Mouse (Mus musculus) heart, adult 2 months (tissue): ENCODE data around the gene Mrpl46. TPM values are rescaled to one million over a fixed set of nuclear protein-coding genes. Genes with fewer than 3 reads are reported as not detected.
A peak's percentile ranks its signal among the peaks of the same experiment; 100 is the strongest.

Source experiments
- DNase-seq, 2 experiments: peaks; one replicate each; pipeline ENCODE4 v3.0.0; 2021
- H3K27ac ChIP-seq: fragments of 200-600 bp; 2 replicates; pipeline ENCODE4 v1.8.1; 2022
- H3K27me3 ChIP-seq: fragments of 200-500 bp; 2 replicates; pipeline ENCODE4 v1.6.1; 2012; ENCODE audit warnings: mild to moderate bottlenecking, low read length, inconsistent platforms, mixed read lengths; ENCODE audit not compliant: control insufficient read depth, insufficient read depth
- H3K36me3 ChIP-seq: fragments of 200-500 bp; 2 replicates; pipeline ENCODE4 v1.6.1; 2012; ENCODE audit warnings: low read length, inconsistent platforms; ENCODE audit not compliant: control insufficient read depth, insufficient read depth
- H3K4me1 ChIP-seq: fragments of 200-500 bp; 2 replicates; pipeline ENCODE4 v1.6.1; 2011; ENCODE audit warnings: low read length; ENCODE audit not compliant: control insufficient read depth, insufficient read depth
- H3K4me3 ChIP-seq: fragments of 200-600 bp; 2 replicates; pipeline ENCODE4 v1.8.1; 2022
- H3K79me2 ChIP-seq: fragments of 200-500 bp; replicated peaks from 2 replicates; pipeline ENCODE4 v1.6.1; 2012; ENCODE audit warnings: mild to moderate bottlenecking, inconsistent platforms, low read length, moderate library complexity, mixed read lengths; ENCODE audit not compliant: control insufficient read depth, insufficient read depth
- H3K9ac ChIP-seq: fragments of 200-500 bp; 2 replicates; pipeline ENCODE4 v1.6.1; 2012; ENCODE audit warnings: low read depth, mild to moderate bottlenecking, control low read depth, inconsistent platforms, low read length, mixed read lengths
- CTCF ChIP-seq: fragments of 200-600 bp; IDR thresholded peaks from 2 replicates; pipeline ENCODE4 v1.8.1; 2022; ENCODE audit warnings: antibody characterized with exemption, mild to moderate bottlenecking, moderate library complexity
- EP300 ChIP-seq: fragments of 200-500 bp; IDR thresholded peaks from 2 replicates; pipeline ENCODE4 v1.6.1; 2011; ENCODE audit warnings: low read depth, low read length, control low read depth; ENCODE audit not compliant: insufficient read depth
- POLR2A ChIP-seq: fragments of 200-500 bp; IDR thresholded peaks from 2 replicates; pipeline ENCODE4 v1.6.1; 2011; ENCODE audit warnings: mild to moderate bottlenecking, low read depth, low read length, control low read depth; ENCODE audit not compliant: insufficient read depth
- WGBS: fragments of 180-500 bp; shearing (Covaris S2); methylation state at CpG from one replicate; pipeline ENCODE4 v1.1.7; 2018; 5-methylcytosine and 5-hydroxymethylcytosine counted together
- intact Hi-C: fragments of 180-260 bp; cut with DNase I; formaldehyde crosslinking; loops from one replicate; pipeline ENCODE4 v1.15.1; 2025
- polyA plus RNA-seq: library from polyadenylated mRNA; depleted of rRNA; stranded (reverse); fragments of >200 nt; gene quantifications from 2 replicates; pipeline ENCODE4 v1.2.3, GENCODE M21; 2012
- total RNA-seq, 2 experiments: library from RNA; stranded (reverse); gene quantifications; 2 replicates each; pipeline ENCODE4 v1.2.3; 2021

The Mrpl46 gene
- total and polyA plus RNA-seq, 3 experiments: 27.4 to 52.0 (median 48.6) TPM

GRCm38 (mm10) chr7:78794571-78795092, 11.3 kb upstream of the Mrpl46 start:
- WGBS: 19% methylated on average over 6 of the region's 6 CpGs
- Histone ChIP-seq H3K36me3 (no peaks in the 10 kb centered on the region), H3K4me3 (no peak overlapping the region), H3K27ac (peak overlapping the region; percentile 67), H3K4me1 (peaks cover 7% of the 10 kb centered on the region), H3K27me3 (no peaks in the 10 kb centered on the region), H3K79me2 (no peaks in the 10 kb centered on the region), H3K9ac (no peak overlapping the region; the same call in 1 of the 2 replicates)
- TF ChIP-seq EP300 (0 out of 2 replicates have a peak, but pooled peaks have one; percentile 35), CTCF (no peak)
- intact Hi-C loops: loop anchor here (5.0 kb wide), 1 partner anchor 288 kb away; no protein-coding TSS in a partner anchor
- DNase-seq: peak in 1 of 2 experiments; percentile 31

- no peaks in the 10 kb centered on the region for H3K27me3 ChIP-seq
- intact Hi-C loops: loop anchor here (5.0 kb wide), 1 partner anchor 288 kb away; no protein-coding TSS in a partner anchor
- WGBS: 63% methylated on average over 13 of the region's 13 CpGs
- peak overlapping the region; percentile 67 for H3K27ac ChIP-seq
- H3K9ac ChIP-seq: no peak overlapping the region
- peaks cover 7% of the 10 kb centered on the region for H3K4me1 ChIP-seq
- no peaks in the 10 kb centered on the region for H3K36me3 ChIP-seq
- H3K4me3 ChIP-seq: no peak overlapping the region
- DNase-seq: no peak
- TF ChIP-seq POLR2A (no peak), EP300 (no peak), CTCF (no peak)
- H3K79me2 ChIP-seq: no peaks in the 10 kb centered on the region
Measured at GRCm38 (mm10) chr7:78793895-78794570, 10.7 kb upstream of the Mrpl46 start.

GRCm38 (mm10) chr7:78791359-78792222, 8.3 kb upstream of the Mrpl46 start:
- 0 out of 2 replicates have a peak, but pooled peaks have one; percentile 53 for TF ChIP-seq EP300
- TF ChIP-seq CTCF: peak; percentile 88
- no peak for TF ChIP-seq POLR2A
- Histone ChIP-seq H3K27me3 (no peaks in the 10 kb centered on the region), H3K79me2 (no peaks in the 10 kb centered on the region), H3K27ac (no peak overlapping the region), H3K4me3 (no peak overlapping the region), H3K9ac (no peak overlapping the region), H3K36me3 (no peaks in the 10 kb centered on the region), H3K4me1 (peaks cover 7% of the 10 kb centered on the region)
- DNase-seq: peak; percentile 41 to 44
- intact Hi-C loops: loop anchor here (1.0 to 5.0 kb wide), 3 partner anchors 56 to 291 kb away; partner anchors contain the start of gene Det1
- 68% methylated on average over 15 of the region's 15 CpGs for WGBS

DNA sequence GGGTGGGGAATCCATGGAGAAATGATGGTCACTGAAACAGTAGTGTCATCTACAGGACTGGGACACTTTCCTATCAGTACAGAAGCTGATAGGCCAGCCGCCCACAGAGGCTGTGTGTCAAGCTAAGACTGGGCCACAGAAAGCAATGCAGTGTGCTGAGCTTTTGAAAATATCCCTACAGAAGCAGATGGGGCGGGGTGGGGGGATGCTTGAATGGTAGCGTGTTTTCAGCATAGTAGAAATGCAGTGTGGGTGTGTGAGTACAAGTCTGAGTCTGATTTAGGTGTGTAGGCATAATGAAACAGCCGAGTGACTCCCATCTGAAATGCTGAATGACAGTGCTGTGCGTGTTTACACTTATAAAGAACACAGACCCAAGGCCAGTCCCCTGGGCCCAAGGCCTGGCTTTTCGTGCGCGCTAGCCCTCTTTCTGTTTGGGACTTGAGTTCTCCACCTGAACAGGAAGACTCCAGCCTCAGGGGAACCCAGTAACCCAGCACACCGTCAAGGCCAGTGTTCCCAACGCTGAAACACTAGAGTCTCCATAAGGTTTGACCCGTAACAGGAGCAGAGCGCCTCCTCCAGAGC, 4.6 kb upstream of the Mrpl46 start:
- intact Hi-C loops: no loop called here
- Histone ChIP-seq H3K4me3 (no peak overlapping the region), H3K27ac (no peak overlapping the region), H3K9ac (no peak overlapping the region), H3K27me3 (no peaks in the 10 kb centered on the region), H3K36me3 (no peaks in the 10 kb centered on the region), H3K79me2 (no peaks in the 10 kb centered on the region; the same call in 1 of the 2 replicates), H3K4me1 (no peaks in the 10 kb centered on the region)
- WGBS: 81% methylated on average over 12 of the region's 12 CpGs
- no peak for TF ChIP-seq CTCF
- no peak for TF ChIP-seq EP300
- no peak for TF ChIP-seq POLR2A
- DNase-seq: no peak

GRCm38 (mm10) chr7:78785906-78786305, 2.6 kb upstream of the Mrpl46 start:
- no peaks in the 10 kb centered on the region for H3K4me1 ChIP-seq
- intact Hi-C loops: no loop called here
- H3K36me3 ChIP-seq: no peaks in the 10 kb centered on the region
- no peaks in the 10 kb centered on the region; the same call in 1 of the 2 replicates for H3K79me2 ChIP-seq
- TF ChIP-seq CTCF (no peak), POLR2A (no peak), EP300 (no peak)
- no peak overlapping the region for H3K4me3 ChIP-seq
- H3K27me3 ChIP-seq: no peaks in the 10 kb centered on the region
- DNase-seq: no peak
- WGBS: 34% methylated on average over 5 of the region's 5 CpGs
- H3K27ac ChIP-seq: no peak overlapping the region
- no peak overlapping the region for H3K9ac ChIP-seq
